Mouse (Mus musculus) heart, adult 2 months (tissue): ENCODE results near the gene Stim1.

Source experiments
- CTCF ChIP-seq: fragments of 200-600 bp; IDR thresholded peaks from 2 replicates; pipeline ENCODE4 v1.8.1; 2022; ENCODE audit warnings: antibody characterized with exemption, mild to moderate bottlenecking, moderate library complexity
- POLR2A ChIP-seq: fragments of 200-500 bp; IDR thresholded peaks from 2 replicates; pipeline ENCODE4 v1.6.1; 2011; ENCODE audit warnings: mild to moderate bottlenecking, low read depth, low read length, control low read depth; ENCODE audit not compliant: insufficient read depth

- peak; percentile 94 for TF ChIP-seq CTCF
- TF ChIP-seq POLR2A, result no peak
These were observed 149.8 kb downstream of the Stim1 start for GRCm38 (mm10) chr7:102417398-102417797.
